Mouse (Mus musculus): ENCODE measurements around the gene Meltf. TPM values are rescaled to one million over a fixed set of nuclear protein-coding genes. Genes with fewer than 3 reads are reported as not detected.

The Meltf gene
- polyA plus RNA-seq, 2 experiments from 2014 or later, result not detected

DNA sequence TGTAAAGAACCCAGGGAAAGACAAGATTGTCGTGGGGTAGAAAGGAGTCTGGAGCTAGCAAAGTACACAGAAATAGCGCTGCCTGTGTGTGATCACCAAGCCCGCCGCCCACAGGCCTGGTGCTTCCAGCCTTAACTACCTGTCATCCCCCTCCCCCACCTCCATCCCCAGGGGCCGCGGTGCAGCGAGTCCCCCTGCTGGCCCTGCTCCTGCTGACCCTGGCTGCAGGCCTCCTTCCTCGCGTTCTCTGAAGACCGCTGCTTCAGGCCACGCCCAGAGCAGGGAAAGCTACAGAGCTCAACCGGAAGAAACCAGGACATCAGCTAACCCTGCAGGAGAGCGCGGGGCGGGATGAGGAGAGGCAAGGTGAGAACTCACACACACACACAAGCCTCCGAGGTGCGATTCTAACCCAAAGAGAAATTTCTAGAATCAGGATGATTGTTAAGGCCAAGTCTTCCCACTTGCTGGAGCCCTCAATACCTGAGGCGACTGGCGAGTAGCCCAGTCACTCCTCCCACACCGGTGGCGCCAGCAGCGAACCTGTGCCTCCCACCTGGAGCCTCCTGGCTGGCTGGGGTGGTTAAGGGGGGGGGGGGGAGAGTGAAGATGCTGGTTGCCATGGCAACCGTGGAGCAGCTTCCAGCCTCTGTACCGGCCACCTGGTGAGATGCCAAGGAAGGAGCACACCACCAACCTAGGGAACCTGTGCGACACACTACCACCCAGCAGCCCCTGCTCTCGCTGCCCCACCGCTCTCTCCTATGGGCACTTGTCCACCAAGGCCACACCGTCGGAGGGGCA lies 18.6 kb downstream of the Meltf start:
- no peak for ATAC-seq

DNA sequence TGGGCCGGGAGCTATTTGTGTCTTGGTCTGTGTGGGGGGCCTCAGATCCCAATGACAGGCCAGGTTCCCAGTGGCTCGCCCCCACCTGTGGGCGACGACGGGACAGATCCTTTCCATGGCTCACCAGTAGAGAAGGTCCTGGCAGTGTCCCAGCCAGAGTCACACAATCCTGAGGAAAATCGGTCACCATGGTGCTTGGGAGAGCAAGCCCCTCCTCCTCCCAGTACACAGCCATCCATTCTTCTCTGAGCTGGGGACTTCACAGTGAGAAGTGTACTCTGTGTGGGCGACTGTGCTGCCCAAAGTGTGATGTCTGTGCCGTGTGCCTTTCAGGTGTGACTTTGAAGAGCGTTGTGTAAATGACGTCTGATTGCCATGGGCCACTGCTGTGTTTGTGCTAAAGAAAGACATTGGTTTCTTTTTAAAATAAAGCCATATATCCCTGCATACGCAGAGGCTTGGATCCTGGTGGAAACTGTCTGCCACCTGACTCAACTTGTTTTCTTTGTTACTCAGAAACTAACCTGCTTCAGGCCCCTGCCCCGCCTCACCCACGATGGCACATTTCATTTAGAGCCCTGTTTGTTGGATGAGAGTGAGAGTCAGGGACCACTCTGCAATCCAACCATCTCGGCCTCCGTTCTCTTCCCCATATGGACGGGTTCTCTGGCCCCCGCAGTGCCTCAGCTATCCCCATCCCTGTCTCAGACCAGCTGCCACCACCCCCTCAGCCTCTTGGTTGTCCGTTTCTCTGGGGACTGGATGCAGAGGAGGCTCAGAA lies 20.1 kb downstream of the Meltf start:
- no peak for ATAC-seq

DNA sequence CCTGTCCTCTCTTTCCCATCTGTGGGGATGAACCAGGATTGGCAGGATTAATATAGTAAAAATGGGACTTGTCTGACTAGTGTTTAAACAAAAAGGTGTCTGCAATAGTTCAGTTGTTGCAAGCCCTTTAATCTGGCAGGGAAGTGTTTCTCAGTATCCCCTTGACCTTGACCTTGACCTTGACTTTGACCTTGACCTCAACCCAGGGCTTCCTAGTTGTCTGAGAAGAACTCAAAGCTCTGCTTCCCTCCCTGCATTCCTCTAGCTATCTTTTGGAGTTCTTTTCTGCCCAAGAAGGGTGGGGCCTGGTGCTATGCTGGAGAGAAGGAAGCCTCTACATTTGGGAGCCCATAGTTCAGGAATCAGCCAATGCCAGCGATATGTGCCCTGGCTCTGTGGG lies 23.3 kb downstream of the Meltf start:
- ATAC-seq, result no peak

DNA sequence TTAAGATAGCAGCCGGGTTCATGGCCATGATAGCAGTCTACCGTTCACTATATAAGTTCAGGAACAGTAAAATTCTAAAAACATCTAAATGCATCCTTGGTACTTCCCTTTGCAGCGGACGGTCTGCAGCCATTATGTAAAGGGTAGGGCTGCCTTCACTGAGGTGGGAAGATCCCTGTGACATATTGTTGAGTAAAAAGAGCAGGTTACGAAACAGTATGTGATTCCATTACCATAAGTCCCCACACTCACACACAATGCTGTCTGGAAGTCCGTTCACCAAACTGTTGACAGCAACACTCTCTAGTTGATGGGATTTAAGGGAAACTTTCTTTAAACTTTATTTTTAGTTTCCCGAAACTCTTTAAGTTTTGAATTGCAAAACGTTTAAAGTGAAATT lies 24.6 kb downstream of the Meltf start:
- ATAC-seq, result no peak

DNA sequence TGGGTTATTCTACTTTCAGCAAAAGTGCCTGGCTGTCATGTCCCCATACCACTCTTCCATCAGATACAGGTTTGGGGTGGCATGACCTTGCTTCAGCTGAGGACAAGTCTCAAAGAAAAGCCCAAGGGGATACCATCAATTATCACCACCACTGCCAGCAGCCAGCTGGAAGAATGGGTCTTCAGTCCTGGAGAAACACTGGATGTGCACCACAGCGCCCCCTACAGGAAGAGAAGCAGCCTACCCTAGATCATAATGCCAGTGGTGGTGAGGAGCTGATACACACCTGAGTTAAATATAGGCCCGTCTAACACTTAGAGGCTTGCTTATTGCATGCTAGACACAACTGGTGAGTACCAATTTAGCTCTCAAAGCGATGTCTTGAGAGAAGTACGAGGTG lies 26.7 kb downstream of the Meltf start:
- no peak for ATAC-seq

DNA sequence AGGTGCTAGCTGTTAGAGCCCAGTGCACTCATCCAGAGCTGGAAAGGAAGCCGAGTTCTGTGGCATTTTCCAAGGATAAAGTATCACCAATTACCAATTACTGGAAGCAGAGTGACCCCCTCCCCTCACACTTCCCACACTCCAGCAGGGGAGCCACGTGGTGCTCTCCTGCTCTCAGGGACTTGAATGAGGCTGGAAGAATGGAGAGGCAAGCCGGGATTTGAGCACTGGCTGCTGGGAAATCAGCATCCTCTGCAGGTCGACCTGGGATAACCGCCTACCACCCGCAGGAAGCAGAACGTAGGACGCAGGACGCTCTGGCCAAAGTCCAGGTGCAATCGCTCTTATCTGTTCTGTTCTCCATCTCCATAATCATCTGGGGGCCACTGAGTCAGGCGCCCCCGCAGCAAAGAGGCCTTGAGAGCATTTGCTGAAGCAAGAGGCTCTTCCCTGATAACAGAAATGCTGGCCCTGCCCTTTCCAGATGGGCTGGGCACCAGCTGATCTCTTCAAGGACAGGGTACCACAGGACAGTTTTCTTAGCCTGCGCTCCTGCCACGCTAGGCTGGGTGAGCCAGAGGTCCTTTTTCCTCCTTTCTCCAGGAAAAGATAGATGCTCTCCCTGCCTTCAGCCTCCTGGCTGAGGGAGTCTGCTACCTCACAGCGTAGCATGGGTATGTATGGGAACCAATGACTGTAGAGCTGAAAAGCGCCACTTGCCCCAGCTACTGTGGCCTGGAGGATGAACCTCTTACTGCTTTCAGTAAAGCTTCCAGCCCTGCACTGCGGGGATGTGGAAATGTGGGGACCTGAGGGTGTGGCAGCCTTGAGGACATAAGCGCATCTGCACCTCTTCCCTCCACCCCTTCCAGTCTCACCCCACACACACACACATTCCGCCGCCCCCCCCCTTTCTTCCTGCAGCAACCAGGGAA lies 27.5 kb downstream of the Meltf start:
- no peak for ATAC-seq

DNA sequence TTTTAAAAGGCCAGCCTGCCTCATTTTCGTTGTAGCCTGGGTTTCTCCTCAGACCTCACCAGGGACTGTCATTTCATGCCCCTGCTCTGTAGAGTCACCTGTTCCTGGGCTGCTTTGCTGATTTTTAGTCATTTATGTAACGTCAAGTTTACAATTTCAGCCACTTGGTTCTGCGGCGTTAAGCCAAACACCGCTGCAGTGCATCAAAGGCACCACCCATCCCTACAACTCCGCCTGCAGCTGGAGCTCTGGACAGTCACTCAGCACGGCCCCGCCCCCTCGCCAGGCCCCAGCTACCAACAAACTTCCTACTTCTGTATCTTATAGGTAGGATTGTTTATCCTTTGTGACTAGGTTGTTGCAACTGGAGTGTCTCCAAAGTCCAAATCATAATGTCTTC lies 28.3 kb downstream of the Meltf start:
- no peak for ATAC-seq

DNA sequence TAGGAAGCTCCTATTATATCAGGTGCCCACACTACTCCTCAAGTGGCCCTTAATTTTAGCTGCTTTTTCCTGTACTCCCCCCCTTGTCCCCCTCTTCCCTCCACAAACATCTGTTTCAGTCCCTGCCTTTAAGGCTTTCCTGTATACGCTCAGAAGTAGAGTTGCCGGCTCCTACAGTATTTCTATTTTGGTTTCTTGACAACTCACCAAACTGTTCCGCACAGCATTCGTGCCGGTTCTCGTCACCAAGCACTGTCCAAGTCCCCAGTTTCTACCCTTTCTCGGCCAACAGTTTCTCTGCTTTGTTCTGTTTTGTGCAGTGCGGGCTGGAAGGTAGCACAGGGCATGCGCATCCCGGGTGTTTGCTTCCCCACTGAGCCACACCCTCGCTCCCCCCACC lies 30.3 kb downstream of the Meltf start:
- no peak for ATAC-seq

DNA sequence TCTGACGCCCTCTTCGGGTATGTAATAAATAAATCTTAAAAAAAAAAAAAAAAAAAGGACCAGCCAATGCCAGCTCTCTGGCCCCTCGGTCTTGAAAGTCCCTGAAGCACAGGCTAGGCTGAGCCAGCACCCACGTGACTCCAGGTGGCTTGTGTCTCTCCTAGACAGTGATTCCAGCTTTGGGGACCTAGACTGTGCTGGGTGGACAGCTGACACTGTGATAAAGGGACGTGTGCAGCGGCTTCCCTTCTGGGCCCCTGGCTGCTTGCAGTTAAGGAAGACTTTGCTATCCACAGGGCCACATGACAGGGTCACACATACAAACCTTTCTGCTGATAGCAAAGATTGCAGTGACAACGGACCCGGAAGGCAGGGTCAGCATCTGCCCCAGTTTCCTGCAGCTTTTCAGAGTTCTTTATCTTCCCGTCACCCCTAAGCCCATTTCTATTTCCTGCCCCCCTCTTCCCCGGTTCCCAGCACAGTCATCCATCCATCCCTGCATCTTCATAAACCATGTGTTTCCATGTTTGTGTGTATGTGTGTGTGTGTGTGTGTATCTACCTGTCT lies 31.8 kb downstream of the Meltf start:
- no peak for ATAC-seq

DNA sequence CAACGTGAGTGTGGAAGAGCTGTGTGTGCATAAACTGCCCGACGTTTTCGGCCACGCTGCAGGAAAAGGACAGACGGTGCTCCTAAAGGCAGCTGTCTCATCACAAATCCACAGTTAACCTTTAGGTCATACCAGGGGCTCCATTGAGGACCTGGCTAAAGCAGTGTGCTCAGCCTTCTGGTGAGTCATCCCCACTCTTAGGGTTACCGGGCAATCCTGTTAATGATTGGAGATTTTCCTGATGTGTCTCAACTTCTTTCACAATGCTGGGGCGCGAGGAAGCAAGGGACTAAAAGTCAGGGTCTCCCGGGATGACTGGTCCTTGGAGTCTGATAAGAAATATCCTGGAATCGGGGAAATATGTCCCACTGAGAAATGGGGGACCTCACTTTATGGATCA lies 39.2 kb downstream of the Meltf start:
- no peak for ATAC-seq

DNA sequence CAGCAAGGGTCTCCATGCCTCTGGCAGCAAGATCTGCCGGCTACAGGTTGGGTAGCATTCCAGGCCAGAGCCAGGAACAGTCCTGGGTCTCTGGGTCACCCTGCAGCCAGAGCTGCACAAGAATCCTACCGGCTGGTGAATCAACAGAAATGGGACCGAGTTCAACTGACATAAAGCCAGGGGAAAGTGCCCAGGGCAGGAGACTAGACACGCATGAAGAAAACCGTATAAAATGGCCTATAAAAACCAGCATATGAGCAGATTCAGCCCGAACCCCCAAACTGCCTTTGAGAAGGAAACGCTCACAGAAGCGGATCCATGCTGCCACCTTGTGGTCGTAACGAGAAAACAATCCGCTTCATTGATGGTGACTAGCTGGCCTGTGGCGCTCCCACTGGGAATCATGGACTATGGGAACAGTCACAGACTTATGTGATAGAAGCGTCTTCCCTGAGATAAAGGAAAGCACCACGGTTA lies 39.7 kb downstream of the Meltf start:
- ATAC-seq, result no peak

DNA sequence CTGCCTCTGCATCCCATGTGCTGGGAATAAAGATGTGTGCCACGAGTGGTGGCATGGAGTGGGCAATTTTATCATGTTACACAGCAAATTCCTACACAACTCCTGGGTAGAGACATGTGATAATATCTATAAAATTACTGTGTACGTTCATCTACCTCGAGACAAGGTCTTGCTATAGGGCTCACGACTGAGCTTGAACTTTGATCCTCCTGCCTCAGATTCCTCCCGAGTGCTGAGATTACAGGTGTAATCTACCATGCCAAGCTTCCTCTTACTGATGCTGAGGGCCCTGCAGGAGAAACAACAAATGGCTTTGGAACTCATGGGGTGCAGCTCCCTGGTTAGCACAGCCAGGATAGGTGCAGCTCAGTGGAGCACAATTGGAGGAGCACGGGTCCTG lies 45.8 kb downstream of the Meltf start:
- ATAC-seq, result no peak

DNA sequence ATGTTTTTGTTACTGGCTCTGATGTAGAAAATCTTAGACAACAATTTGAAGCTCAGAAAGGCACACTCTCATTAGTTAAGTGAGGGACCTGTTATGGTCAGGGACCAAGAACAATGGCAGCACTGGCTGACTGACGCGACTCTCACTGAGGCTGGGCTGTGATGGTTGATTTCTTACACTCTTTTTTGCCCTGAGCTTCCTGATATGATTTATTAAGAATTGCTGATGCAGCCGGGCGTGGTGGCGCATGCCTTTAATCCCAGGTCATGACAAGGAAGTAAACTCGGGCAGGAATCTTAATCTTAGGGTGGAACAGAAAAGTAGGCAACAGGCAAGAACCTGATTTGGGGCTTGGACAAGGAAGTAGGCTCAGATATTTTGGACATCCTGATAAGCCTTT lies 47.5 kb downstream of the Meltf start:
- no peak for ATAC-seq

DNA sequence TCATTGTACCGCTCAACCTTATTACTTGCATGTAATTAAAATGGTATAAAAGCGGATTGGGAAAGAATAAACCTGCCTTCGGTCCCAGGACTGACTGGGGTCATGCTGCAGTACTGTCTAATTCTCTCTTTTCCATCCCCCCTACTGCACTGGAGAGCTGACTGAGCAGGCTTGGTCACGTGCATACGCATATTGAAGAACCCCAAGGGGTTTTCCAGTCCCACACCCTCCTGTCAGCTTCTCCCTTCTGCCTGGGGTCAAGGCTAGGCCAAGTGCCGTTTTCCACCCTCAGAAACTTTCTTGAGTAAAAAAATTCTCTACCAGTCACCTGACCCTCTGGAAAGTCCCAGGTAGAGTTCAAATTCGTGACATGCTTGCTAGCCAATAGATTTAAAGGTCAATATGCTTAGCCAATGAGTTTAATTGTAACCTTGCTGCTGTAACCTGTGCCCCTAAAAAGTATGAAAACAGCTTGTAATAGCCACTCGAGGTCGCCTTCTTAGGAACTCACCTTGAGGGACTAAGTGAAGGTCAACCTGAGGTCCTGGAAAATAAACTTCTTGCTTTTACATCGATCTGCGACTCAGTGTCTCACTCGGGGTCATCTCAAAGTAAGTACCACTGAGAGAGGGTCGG lies 48.1 kb downstream of the Meltf start:
- peak; percentile 64 for ATAC-seq

DNA sequence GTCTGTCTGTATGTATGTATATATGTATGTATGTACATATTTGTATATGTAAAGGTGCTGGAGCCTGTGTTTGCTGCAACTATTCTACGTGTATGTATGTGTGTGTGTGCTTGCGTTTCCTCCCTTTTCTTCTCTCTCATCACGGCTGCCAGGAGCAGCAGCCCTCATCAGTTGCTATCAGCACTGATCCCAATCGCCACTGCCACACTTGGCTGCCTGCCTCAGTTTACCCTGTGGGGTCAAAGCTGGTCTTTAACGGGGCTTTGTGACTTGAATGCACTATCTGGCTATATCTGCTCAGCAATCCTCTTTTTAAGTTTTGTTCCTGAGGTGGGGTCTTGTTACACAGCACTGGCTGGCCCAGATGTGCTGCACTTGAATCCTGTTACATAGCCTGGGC lies 48.8 kb downstream of the Meltf start:
- ATAC-seq, result no peak

DNA sequence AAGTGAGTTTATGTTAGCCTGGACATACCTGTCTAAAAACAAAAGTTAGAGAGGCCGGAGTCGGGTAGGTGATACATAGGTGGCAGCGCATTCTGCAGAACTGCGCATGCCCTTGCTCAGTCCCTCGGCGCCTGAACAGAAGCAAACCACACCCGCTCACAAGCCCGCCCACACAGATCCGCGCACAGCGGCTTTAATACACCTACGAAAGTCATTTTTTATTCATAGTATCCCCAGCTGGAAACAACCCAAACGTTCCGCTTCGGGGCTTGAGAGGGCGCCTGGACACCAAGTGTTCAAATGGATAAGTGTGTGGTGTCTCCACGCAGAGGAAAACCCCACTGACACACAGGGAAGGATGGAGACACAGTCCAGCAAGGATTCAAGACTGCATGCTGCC lies 52.7 kb downstream of the Meltf start:
- ATAC-seq, result peak; percentile 40

DNA sequence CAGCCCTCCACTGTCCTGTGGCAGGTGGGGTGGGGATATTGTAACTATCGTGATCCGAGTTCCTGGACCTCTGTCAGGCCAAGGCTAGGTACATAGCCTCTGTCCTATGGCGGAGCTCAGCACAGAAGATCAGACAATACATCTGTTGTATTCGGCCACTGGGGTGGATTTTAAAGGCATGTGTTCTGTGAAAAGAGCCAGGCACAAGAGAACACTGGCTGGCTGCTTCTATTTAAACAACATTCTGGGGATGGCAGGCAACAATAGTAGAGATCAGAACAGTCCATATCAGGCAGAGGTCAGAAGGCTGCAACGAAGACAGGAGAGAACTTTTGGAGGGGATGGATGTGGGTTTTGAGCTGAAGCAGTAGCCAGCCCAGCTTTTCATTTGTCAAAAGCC lies 53.6 kb downstream of the Meltf start:
- no peak for ATAC-seq

DNA sequence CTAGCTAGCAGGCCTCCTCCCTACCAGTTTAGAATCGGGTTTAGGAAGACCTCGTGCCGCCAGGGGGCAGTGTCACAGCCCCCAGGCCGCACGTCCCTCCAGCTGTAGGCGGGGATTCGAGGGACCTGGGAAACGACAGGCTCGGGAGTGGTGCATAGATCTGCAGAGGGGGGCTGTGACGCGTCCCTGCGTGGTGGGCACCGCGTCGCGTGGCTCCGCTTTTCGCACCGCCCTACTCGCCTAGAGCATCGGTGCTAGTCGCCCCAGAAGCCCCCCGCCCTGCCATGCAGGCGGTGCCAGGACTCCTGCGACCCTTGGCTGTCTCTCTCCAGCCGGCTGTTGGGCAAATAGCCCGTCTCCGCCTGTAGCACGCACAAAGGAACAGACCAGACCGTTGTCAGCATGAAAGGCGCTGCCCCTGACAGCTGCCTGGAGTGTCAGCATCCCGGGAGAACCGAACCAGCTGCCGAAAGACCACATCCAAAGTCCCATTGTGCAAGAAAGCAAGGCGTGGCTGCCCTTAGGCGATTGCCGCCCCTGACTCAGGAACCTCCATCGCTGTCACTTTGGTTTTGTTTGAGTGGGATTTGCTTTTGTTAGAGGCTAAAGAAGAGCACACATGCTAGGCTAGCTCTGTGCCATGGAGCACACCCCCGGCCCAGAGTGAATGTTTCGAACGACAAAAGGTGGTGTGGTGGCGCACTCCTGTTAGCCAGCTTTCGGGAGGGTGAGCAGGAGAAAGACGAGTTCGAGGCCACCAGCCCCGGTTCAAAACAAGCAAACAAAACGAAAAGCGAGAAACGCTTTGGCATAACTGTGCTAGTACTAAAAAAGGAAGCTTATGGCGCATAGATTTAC lies 54.5 kb downstream of the Meltf start:
- ATAC-seq, result peak; percentile 63

DNA sequence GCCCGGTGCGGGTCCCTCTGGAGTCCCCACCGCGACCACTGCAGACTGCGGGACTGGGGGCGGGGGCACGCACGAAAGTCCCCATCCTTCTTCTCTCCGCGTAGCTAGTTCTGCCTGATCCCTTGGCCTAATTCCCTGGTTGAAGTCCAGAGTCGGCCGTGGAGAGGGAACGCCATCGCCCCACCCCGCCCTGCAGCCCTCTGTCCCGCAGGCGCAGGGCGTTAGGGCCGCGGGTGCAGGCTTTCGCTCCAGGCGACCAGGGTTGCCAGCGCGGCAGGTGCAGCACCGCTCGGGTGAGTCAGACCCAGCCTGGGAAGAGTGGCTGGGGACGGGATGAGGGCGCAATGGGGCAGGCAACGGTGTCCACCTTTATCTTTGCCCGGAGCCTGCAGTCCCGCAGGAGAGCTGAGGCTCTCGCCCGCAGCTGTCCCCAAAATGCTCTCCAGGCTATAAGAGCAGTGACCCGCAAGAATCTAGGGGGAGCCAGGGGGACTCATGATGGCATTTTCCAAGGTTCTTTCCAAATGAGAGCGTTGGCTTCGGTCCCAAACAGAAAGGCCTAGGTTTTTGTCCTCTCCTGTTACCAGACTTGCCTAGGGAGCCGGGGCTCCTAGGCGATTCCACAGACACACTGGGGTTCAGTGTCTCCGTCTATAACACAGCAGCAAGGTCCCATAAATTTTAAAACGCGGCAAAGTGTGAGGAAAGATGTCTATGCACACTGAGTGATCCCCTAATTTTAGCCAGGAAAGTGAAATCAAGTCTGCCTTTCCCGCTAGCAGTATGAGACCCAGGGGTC lies 55.3 kb downstream of the Meltf start, which contains the start of gene Pigz:
Gene Pigz, plus strand, starts transcription at position 101 of the 799 bp plus-strand sequence.
- ATAC-seq, result no peak

DNA sequence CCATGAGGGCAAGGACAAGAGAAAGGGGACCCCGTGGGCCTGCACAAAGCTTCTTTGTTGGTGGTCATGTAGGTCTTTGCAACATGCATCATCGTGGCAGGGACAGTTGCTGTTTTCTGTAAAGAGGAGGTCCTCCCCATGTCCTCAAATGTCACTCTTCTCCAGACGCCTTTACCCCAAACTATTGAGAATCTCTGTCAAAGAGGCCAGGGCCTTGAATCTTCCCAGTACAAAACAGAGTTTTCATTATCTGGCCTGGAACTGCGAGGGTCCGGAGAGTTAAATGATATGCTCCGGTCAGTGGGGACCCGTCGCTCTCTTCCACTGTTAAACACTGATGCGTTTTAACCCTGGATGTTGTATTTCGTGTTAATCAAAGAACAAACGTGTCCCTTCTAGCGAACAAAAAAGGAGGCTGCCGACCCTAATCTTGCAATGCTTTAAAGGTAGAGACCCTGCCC lies 56.0 kb downstream of the Meltf start:
- ATAC-seq, result no peak
